Mouse (Mus musculus): Measurements from ENCODE around the gene Farsb. TPM values are rescaled to one million over a fixed set of nuclear protein-coding genes. Genes with fewer than 3 reads are reported as not detected.

Gene Farsb
- polyA plus RNA-seq, 1 experiment from 2014 or later: 133 TPM

- no peak overlapping the region for H3K27ac ChIP-seq (ENCODE audit: low read length)
- peaks cover 2% of the 10 kb centered on the region; the same call in 1 of the 2 replicates for H3K36me3 ChIP-seq (ENCODE audit: insufficient read depth, low read length)
- H3K4me3 ChIP-seq (ENCODE audit: low read length): no peak overlapping the region
- H3K27me3 ChIP-seq (ENCODE audit: insufficient read depth, low read length): no peaks in the 10 kb centered on the region
- no peaks in the 10 kb centered on the region for H3K9me3 ChIP-seq (ENCODE audit: low read length)
- no peak overlapping the region for H3K9ac ChIP-seq (replicated peaks; ENCODE audit: low read length)
- WGBS: 22% methylated on average over 7 of the region's 7 CpGs
- peak; percentile 61; the same call in 1 of the 2 replicates for ATAC-seq (ENCODE audit: low FRiP score, low TSS enrichment)
- H3K4me2 ChIP-seq (replicated peaks; ENCODE audit: low read depth, low read length): no peak overlapping the region
- H3K4me1 ChIP-seq (ENCODE audit: insufficient read depth, low read length): no peaks in the 10 kb centered on the region
These were observed 76.0 kb downstream of the Farsb start for GRCm38 (mm10) chr1:78412668-78413067.

GRCm38 (mm10) chr1:78409396-78409795, 79.3 kb downstream of the Farsb start:
- H3K27me3 ChIP-seq (ENCODE audit: insufficient read depth, low read length): no peaks in the 10 kb centered on the region
- H3K36me3 ChIP-seq (ENCODE audit: insufficient read depth, low read length): no peaks in the 10 kb centered on the region
- H3K9me3 ChIP-seq (ENCODE audit: low read length): no peaks in the 10 kb centered on the region
- H3K4me2 ChIP-seq (replicated peaks; ENCODE audit: low read depth, low read length): no peak overlapping the region
- no peak for ATAC-seq (ENCODE audit: low FRiP score, low TSS enrichment)
- H3K9ac ChIP-seq (replicated peaks; ENCODE audit: low read length): no peak overlapping the region
- H3K27ac ChIP-seq (ENCODE audit: low read length): no peak overlapping the region
- H3K4me1 ChIP-seq (ENCODE audit: insufficient read depth, low read length): no peaks in the 10 kb centered on the region
- 92% methylated on average over 2 of the region's 2 CpGs for WGBS
- H3K4me3 ChIP-seq (ENCODE audit: low read length): no peak overlapping the region

- no peak overlapping the region for H3K9ac ChIP-seq (replicated peaks; ENCODE audit: low read length)
- no peak for ATAC-seq (ENCODE audit: low FRiP score, low TSS enrichment)
- 91% methylated on average over 4 of the region's 4 CpGs for WGBS
These were observed 87.3 kb downstream of the Farsb start for GRCm38 (mm10) chr1:78401413-78401812.

GRCm38 (mm10) chr1:78399755-78400154, 88.9 kb downstream of the Farsb start:
- H3K9me3 ChIP-seq (ENCODE audit: low read length): no peaks in the 10 kb centered on the region
- H3K4me3 ChIP-seq (ENCODE audit: low read length): no peak overlapping the region
- H3K27me3 ChIP-seq (ENCODE audit: insufficient read depth, low read length): no peaks in the 10 kb centered on the region
- H3K4me2 ChIP-seq (replicated peaks; ENCODE audit: low read depth, low read length): no peak overlapping the region
- WGBS: 75% methylated on average over 3 of the region's 3 CpGs
- ATAC-seq (ENCODE audit: low FRiP score, low TSS enrichment): no peak
- H3K36me3 ChIP-seq (ENCODE audit: insufficient read depth, low read length): 0 out of 2 replicates have a peak, but pooled peaks cover 2% of the 10 kb centered on the region
- peaks cover 11% of the 10 kb centered on the region for H3K4me1 ChIP-seq (ENCODE audit: insufficient read depth, low read length)
- no peak overlapping the region for H3K9ac ChIP-seq (replicated peaks; ENCODE audit: low read length)
- no peak overlapping the region for H3K27ac ChIP-seq (ENCODE audit: low read length)

More at GRCm38 (mm10) chr1:78401413-78401812, 87.3 kb downstream of the Farsb start:
- Histone ChIP-seq H3K4me3 (ENCODE audit: low read length) (no peak overlapping the region), H3K36me3 (ENCODE audit: insufficient read depth, low read length) (0 out of 2 replicates have a peak, but pooled peaks cover 2% of the 10 kb centered on the region), H3K27ac (ENCODE audit: low read length) (no peak overlapping the region), H3K4me2 (replicated peaks; ENCODE audit: low read depth, low read length) (no peak overlapping the region), H3K27me3 (ENCODE audit: insufficient read depth, low read length) (no peaks in the 10 kb centered on the region), H3K4me1 (ENCODE audit: insufficient read depth, low read length) (no peaks in the 10 kb centered on the region), H3K9me3 (ENCODE audit: low read length) (no peaks in the 10 kb centered on the region)

- 32% methylated on average over 8 of the region's 8 CpGs for WGBS
- no peaks in the 10 kb centered on the region for H3K9me3 ChIP-seq (ENCODE audit: low read length)
- no peak overlapping the region for H3K27ac ChIP-seq (ENCODE audit: low read length)
- H3K4me1 ChIP-seq (ENCODE audit: insufficient read depth, low read length): peaks cover 11% of the 10 kb centered on the region
- no peak overlapping the region for H3K4me3 ChIP-seq (ENCODE audit: low read length)
- ATAC-seq (ENCODE audit: low FRiP score, low TSS enrichment): peak; percentile 77; the same call in 1 of the 2 replicates
- no peak overlapping the region for H3K9ac ChIP-seq (replicated peaks; ENCODE audit: low read length)
- no peak overlapping the region for H3K4me2 ChIP-seq (replicated peaks; ENCODE audit: low read depth, low read length)
- H3K27me3 ChIP-seq (ENCODE audit: insufficient read depth, low read length): no peaks in the 10 kb centered on the region
- no peaks in the 10 kb centered on the region for H3K36me3 ChIP-seq (ENCODE audit: insufficient read depth, low read length)
These were observed 92.3 kb downstream of the Farsb start for GRCm38 (mm10) chr1:78396320-78396913.

GRCm38 (mm10) chr1:78395737-78396136, 93.0 kb downstream of the Farsb start:
- Histone ChIP-seq H3K36me3 (ENCODE audit: insufficient read depth, low read length) (no peaks in the 10 kb centered on the region), H3K27ac (ENCODE audit: low read length) (no peak overlapping the region), H3K4me2 (replicated peaks; ENCODE audit: low read depth, low read length) (no peak overlapping the region), H3K9me3 (ENCODE audit: low read length) (no peaks in the 10 kb centered on the region), H3K4me1 (ENCODE audit: insufficient read depth, low read length) (peaks cover 11% of the 10 kb centered on the region), H3K4me3 (ENCODE audit: low read length) (no peak overlapping the region), H3K9ac (replicated peaks; ENCODE audit: low read length) (no peak overlapping the region), H3K27me3 (ENCODE audit: insufficient read depth, low read length) (no peaks in the 10 kb centered on the region)
- 47% methylated on average over 6 of the region's 6 CpGs for WGBS
- ATAC-seq (ENCODE audit: low FRiP score, low TSS enrichment): no peak

GRCm38 (mm10) chr1:78395191-78395735, 93.4 kb downstream of the Farsb start:
- Histone ChIP-seq H3K4me2 (replicated peaks; ENCODE audit: low read depth, low read length) (no peak overlapping the region), H3K27me3 (ENCODE audit: insufficient read depth, low read length) (no peaks in the 10 kb centered on the region), H3K9me3 (ENCODE audit: low read length) (no peaks in the 10 kb centered on the region), H3K4me1 (ENCODE audit: insufficient read depth, low read length) (peaks cover 11% of the 10 kb centered on the region), H3K36me3 (ENCODE audit: insufficient read depth, low read length) (no peaks in the 10 kb centered on the region), H3K4me3 (ENCODE audit: low read length) (no peak overlapping the region), H3K27ac (ENCODE audit: low read length) (no peak overlapping the region), H3K9ac (replicated peaks; ENCODE audit: low read length) (no peak overlapping the region)
- 62% methylated on average over 8 of the region's 8 CpGs for WGBS
- no peak for ATAC-seq (ENCODE audit: low FRiP score, low TSS enrichment)

GRCm38 (mm10) chr1:78388848-78389247, 99.8 kb downstream of the Farsb start:
- H3K27me3 ChIP-seq (ENCODE audit: insufficient read depth, low read length): no peaks in the 10 kb centered on the region
- H3K9ac ChIP-seq (replicated peaks; ENCODE audit: low read length): no peak overlapping the region
- H3K27ac ChIP-seq (ENCODE audit: low read length): no peak overlapping the region

GRCm38 (mm10) chr1:78387854-78388253, 100.8 kb downstream of the Farsb start:
- WGBS: 64% methylated on average over 4 of the region's 4 CpGs
- no peak overlapping the region for H3K4me2 ChIP-seq (replicated peaks; ENCODE audit: low read depth, low read length)
- no peak for ATAC-seq (ENCODE audit: low FRiP score, low TSS enrichment)

More at GRCm38 (mm10) chr1:78388848-78389247, 99.8 kb downstream of the Farsb start:
- no peak overlapping the region for H3K4me2 ChIP-seq (replicated peaks; ENCODE audit: low read depth, low read length)
- H3K36me3 ChIP-seq (ENCODE audit: insufficient read depth, low read length): no peaks in the 10 kb centered on the region
- ATAC-seq (ENCODE audit: low FRiP score, low TSS enrichment): no peak
- WGBS: 23% methylated on average over 3 of the region's 3 CpGs
- H3K4me1 ChIP-seq (ENCODE audit: insufficient read depth, low read length): no peaks in the 10 kb centered on the region
- H3K9me3 ChIP-seq (ENCODE audit: low read length): no peaks in the 10 kb centered on the region
- no peak overlapping the region for H3K4me3 ChIP-seq (ENCODE audit: low read length)

GRCm38 (mm10) chr1:78380950-78381349, 107.7 kb downstream of the Farsb start:
- Histone ChIP-seq H3K27me3 (ENCODE audit: insufficient read depth, low read length) (no peaks in the 10 kb centered on the region), H3K4me1 (ENCODE audit: insufficient read depth, low read length) (no peaks in the 10 kb centered on the region), H3K27ac (ENCODE audit: low read length) (no peak overlapping the region), H3K36me3 (ENCODE audit: insufficient read depth, low read length) (no peaks in the 10 kb centered on the region), H3K4me3 (ENCODE audit: low read length) (no peak overlapping the region), H3K4me2 (replicated peaks; ENCODE audit: low read depth, low read length) (no peak overlapping the region), H3K9ac (replicated peaks; ENCODE audit: low read length) (no peak overlapping the region), H3K9me3 (ENCODE audit: low read length) (no peaks in the 10 kb centered on the region)
- ATAC-seq (ENCODE audit: low FRiP score, low TSS enrichment): no peak
- 93% methylated on average over 4 of the region's 4 CpGs for WGBS

More at GRCm38 (mm10) chr1:78387854-78388253, 100.8 kb downstream of the Farsb start:
- Histone ChIP-seq H3K9me3 (ENCODE audit: low read length) (no peaks in the 10 kb centered on the region), H3K9ac (replicated peaks; ENCODE audit: low read length) (no peak overlapping the region), H3K4me3 (ENCODE audit: low read length) (no peak overlapping the region), H3K4me1 (ENCODE audit: insufficient read depth, low read length) (no peaks in the 10 kb centered on the region), H3K36me3 (ENCODE audit: insufficient read depth, low read length) (no peaks in the 10 kb centered on the region), H3K27ac (ENCODE audit: low read length) (no peak overlapping the region), H3K27me3 (ENCODE audit: insufficient read depth, low read length) (no peaks in the 10 kb centered on the region)

All from kidney, embryonic 16.5 days (tissue).